Mouse (Mus musculus) intestine, embryonic 15.5 days (tissue): ENCODE data around the gene Arl6ip5. TPM values are rescaled to one million over a fixed set of nuclear protein-coding genes. Genes with fewer than 3 reads are reported as not detected.

ENCODE experiments used
- ATAC-seq: fragments of 200-750 bp; cut with Nextera tagmentation; 2 replicates; pipeline ENCODE4 v1.8.0; 2017; ENCODE audit warnings: moderate TSS enrichment, moderate library complexity
- H3K27ac ChIP-seq: fragments of 300-500 bp; sonication (generic); 2 replicates; pipeline ENCODE4 v1.5.1; 2015; ENCODE audit warnings: mild to moderate bottlenecking, inconsistent platforms
- H3K27me3 ChIP-seq: fragments of 300-500 bp; sonication (generic); replicated peaks from 2 replicates; pipeline ENCODE4 v1.6.1; 2015; ENCODE audit warnings: inconsistent platforms
- H3K36me3 ChIP-seq: fragments of 300-500 bp; sonication (generic); 2 replicates; pipeline ENCODE4 v1.6.1; 2015; ENCODE audit warnings: inconsistent platforms
- H3K4me1 ChIP-seq: fragments of 300-500 bp; sonication (generic); replicated peaks from 2 replicates; pipeline ENCODE4 v1.6.1; 2015; ENCODE audit warnings: inconsistent platforms
- H3K4me2 ChIP-seq: fragments of 300-500 bp; sonication (generic); replicated peaks from 2 replicates; pipeline ENCODE4 v1.6.1; 2015; ENCODE audit warnings: mild to moderate bottlenecking, inconsistent platforms
- H3K4me3 ChIP-seq: fragments of 300-500 bp; sonication (generic); replicated peaks from 2 replicates; pipeline ENCODE4 v1.5.1; 2015; ENCODE audit warnings: inconsistent platforms
- H3K9ac ChIP-seq: fragments of 300-500 bp; sonication (generic); 2 replicates; pipeline ENCODE4 v1.6.1; 2015; ENCODE audit warnings: inconsistent platforms
- H3K9me3 ChIP-seq: fragments of 300-500 bp; sonication (generic); 2 replicates; pipeline ENCODE4 v1.6.1; 2016; ENCODE audit warnings: inconsistent platforms
- WGBS: fragments of 180-500 bp; shearing (Covaris S2); methylation state at CpG from one replicate; pipeline ENCODE4 v1.1.7; 2015; 5-methylcytosine and 5-hydroxymethylcytosine counted together
- polyA plus RNA-seq: library from polyadenylated mRNA; unstranded; fragments of >200 nt; fragmentation: Nextera tagmentation; extraction: Ambion mirVana; gene quantifications from 2 replicates; pipeline ENCODE4 v1.2.1, GENCODE M21; 2015

Gene Arl6ip5
- polyA plus RNA-seq, 1 experiment from 2014 or later = 69.9 TPM

DNA sequence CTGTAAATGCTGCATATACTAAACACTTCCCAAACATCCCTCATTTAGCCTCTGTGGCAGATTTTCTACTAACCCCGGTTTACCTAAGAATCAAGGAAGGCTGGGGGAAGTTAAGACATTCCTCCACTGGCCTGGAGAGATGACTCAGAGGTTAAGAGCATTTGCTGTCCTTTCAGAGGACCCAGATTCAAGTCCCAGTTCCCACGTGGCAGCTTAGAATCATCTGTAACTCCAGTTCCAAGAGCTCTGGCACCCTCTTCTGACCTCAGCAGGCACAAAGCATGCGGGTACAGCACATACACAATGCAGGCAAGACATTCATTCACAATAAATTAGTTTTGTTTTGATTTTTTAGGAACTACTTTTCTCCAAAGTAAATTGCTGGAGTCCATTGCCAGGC is 1.3 kb upstream of the Arl6ip5 start:
- Histone ChIP-seq H3K4me1 (peaks cover 12% of the 10 kb centered on the region; the same call in 1 of the 2 replicates), H3K4me3 (no peak overlapping the region), H3K9ac (no peak overlapping the region), H3K9me3 (no peaks in the 10 kb centered on the region), H3K36me3 (no peaks in the 10 kb centered on the region), H3K4me2 (no peak overlapping the region), H3K27ac (no peak overlapping the region), H3K27me3 (no peaks in the 10 kb centered on the region)
- ATAC-seq = no peak
- 43% methylated on average over 3 of the region's 3 CpGs for WGBS

DNA sequence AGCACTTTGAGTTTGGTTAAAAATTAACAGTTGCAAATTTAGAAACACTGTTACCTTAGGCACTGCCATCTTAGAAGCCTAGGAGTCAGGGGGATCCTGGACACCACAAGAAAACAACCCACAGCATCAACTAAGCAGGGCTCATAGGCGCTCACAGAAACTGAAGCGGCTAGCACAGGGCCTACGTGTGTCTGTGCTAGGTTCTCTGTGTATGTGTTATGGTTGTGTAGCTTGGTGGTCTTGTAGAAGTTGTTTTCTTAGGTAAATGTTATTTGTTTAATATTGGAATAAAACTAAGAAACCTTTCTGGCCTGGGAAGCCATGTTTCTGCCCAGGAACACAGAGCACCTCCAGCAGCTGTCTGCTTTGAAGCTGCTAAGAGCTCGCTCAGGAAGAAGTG is 738 bp upstream of the Arl6ip5 start:
- no peak overlapping the region for H3K4me2 ChIP-seq
- no peaks in the 10 kb centered on the region for H3K27me3 ChIP-seq
- WGBS = 89% methylated on average over 4 of the region's 4 CpGs
- no peaks in the 10 kb centered on the region for H3K9me3 ChIP-seq
- no peak overlapping the region for H3K27ac ChIP-seq
- no peak for ATAC-seq
- H3K9ac ChIP-seq = no peak overlapping the region
- H3K4me1 ChIP-seq = peaks cover 12% of the 10 kb centered on the region; the same call in 1 of the 2 replicates
- H3K4me3 ChIP-seq = no peak overlapping the region
- no peaks in the 10 kb centered on the region for H3K36me3 ChIP-seq

DNA sequence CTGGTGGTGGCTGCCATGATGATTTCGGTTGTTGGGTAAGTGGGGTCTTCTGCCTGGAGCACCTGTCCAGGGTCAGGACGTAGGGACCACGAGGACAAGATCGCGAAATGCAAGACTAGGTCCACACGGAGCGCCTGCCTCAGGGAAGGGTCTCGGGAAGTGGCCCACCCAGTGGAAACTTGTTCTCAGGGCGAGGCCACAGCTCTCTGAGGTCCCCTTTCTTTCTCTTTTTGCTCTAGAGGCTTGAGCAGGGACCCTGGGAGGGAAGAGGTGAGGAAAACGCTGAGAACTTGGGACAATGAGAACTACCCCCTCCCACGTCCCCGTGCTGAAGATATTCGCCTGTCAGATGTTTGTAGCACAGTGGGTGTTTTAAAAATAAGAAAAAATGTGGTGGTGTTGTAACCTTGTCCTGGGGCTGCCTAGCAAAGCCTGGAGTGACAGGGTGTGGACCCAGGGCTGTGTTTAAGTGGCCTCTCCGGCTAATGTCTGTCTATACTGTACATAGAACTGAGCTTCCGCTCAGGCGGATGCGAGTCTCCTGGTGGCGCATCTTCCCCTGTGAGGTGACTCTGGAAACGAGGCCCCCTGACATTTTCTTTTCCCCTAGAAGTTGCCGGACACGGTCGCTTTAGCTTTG is 593 bp downstream of the Arl6ip5 start:
- Histone ChIP-seq H3K4me3 (peak overlapping the region; percentile 70), H3K9ac (peak overlapping the region; percentile 73), H3K4me1 (peaks cover 12% of the 10 kb centered on the region; the same call in 1 of the 2 replicates), H3K36me3 (no peaks in the 10 kb centered on the region), H3K27ac (peak overlapping the region; percentile 61; the same call in 1 of the 2 replicates), H3K27me3 (no peaks in the 10 kb centered on the region), H3K4me2 (peak overlapping the region; percentile 78), H3K9me3 (no peaks in the 10 kb centered on the region)
- 1% methylated on average over 22 of the region's 22 CpGs for WGBS
- peak; percentile 74 for ATAC-seq

DNA sequence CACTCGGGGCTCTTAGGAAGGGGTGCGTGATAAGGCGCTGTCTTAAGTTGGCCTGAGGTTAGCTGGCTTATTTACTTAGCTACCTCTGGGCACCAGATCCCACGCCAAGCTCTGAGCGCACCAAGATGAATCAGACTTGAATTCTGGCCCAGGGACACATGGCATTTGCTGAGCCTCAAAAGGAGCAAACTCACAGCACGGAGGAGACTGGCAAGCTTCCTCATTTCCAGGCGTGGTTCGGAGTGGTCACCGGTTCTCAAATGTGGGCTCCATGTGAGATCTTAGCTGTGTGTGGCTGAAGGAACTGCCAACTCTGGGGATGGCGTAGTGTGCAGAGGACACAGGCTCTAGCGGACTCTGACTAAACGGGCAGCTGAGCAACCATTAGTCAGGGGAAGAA is 1.5 kb downstream of the Arl6ip5 start:
- H3K9me3 ChIP-seq = no peaks in the 10 kb centered on the region
- H3K36me3 ChIP-seq = no peaks in the 10 kb centered on the region
- ATAC-seq = no peak
- no peaks in the 10 kb centered on the region for H3K27me3 ChIP-seq
- H3K9ac ChIP-seq = no peak overlapping the region; the same call in 1 of the 2 replicates
- peaks cover 12% of the 10 kb centered on the region; the same call in 1 of the 2 replicates for H3K4me1 ChIP-seq
- WGBS = 67% methylated on average over 12 of the region's 12 CpGs
- H3K27ac ChIP-seq = no peak overlapping the region
- H3K4me3 ChIP-seq = peak overlapping the region; percentile 70; the same call in 1 of the 2 replicates
- peak overlapping the region; percentile 78 for H3K4me2 ChIP-seq

DNA sequence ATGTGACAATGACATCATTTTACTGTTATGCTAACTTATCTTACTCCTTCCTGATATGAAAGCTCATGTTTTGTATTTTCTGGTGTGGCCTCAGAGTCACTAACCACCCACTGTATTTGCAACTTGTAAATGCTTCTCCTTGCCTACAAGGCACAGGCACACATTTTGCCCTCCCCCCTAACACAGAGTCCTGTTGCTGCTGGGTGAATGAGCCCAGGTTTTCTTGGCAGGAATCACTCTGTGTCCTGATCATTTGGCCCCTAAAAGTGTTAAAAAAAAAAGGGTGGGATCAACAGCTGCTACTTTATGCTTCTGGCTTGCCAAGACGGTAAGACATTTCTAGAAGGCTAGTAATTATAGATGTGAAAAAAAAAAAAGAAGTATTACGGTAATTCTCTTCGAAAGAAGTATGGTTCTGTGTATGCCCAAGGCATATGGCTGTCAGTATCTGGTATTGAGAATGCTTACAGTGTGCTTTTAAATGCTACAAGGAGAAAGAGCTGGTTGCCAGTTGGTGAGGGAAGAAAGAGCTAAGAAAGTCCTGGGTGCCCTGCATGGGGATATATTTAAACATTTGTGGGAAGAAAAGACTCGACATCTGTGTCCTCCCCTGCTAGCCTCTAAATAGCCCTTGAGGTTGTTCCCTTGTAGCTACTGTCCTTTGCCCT is 5.8 kb downstream of the Arl6ip5 start:
- no peak for ATAC-seq
- H3K9ac ChIP-seq = no peak overlapping the region
- H3K4me2 ChIP-seq = no peak overlapping the region

DNA sequence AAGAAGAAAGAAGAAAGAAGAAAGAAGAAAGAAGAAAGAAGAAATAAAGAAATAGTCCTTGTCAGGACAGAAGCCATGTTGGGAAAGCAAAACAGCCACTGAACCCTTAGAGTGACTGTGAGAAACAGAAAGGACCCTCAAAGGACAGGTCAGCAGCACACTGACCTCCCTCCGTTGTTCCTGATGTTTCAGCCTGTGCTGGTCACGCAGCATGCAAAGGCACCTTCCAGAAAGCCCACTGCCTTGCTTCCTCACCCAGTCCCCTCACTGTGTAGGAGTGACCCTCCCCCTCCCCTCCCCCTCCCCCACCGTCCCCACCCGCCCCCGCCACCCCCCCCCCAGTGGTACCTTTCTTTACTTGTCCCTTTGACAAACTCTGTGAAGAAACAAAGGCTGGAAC is 10.2 kb downstream of the Arl6ip5 start:
- H3K4me1 ChIP-seq = no peaks in the 10 kb centered on the region
- no peak overlapping the region for H3K27ac ChIP-seq
- WGBS = 91% methylated on average over 2 of the region's 5 CpGs
- no peak overlapping the region for H3K9ac ChIP-seq
- no peaks in the 10 kb centered on the region for H3K36me3 ChIP-seq
- H3K27me3 ChIP-seq = no peaks in the 10 kb centered on the region
- ATAC-seq = no peak
- no peak overlapping the region for H3K4me3 ChIP-seq
- H3K9me3 ChIP-seq = no peaks in the 10 kb centered on the region
- no peak overlapping the region for H3K4me2 ChIP-seq

More for the DNA sequence above, 5.8 kb downstream of the Arl6ip5 start:
- Histone ChIP-seq H3K9me3 (no peaks in the 10 kb centered on the region), H3K4me1 (peaks cover 9% of the 10 kb centered on the region; the same call in 1 of the 2 replicates), H3K27me3 (no peaks in the 10 kb centered on the region), H3K27ac (no peak overlapping the region), H3K4me3 (no peak overlapping the region), H3K36me3 (no peaks in the 10 kb centered on the region)
- WGBS = 81% methylated on average over 4 of the region's 4 CpGs

DNA sequence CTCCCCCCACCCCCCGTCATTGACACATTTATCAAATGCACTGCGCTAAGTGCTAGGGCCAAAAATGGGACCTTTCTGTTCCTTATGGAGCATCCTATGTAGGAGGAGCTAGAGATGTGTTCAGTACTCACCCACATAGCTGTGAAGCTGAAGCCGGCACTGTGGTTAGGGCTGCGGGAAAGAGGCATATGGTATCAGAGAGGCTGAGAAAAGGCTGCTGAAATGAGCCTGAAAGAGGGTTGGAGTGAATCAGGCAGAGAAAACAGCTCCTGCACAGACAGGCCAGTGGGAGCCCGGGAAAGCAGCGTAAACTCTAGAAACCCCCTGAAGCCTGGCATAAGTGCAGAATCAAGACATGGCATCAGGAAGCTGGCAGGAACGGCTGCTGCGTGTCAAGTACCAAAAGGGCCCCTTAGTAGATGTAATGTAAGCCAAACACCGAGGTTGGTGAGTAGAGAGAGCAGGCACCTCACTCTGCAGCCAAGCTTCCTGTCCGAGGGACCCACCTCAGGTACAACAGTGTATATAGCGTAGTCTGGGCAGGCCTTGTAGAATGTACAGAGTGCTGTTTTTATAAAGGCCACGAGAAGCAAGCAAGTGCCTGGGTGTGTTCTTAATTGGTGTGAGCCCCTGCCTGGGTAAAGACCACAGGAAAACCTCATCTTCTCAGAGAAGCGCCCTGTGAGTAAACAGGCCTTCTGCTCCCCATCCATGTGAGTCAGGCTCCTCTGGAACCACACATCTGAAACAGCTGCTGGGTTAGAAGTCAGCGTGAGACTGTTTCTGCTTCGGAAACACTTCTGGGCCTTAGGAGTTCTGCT is 10.9 kb downstream of the Arl6ip5 start:
- Histone ChIP-seq H3K9ac (no peak overlapping the region), H3K4me3 (no peak overlapping the region), H3K36me3 (no peaks in the 10 kb centered on the region), H3K4me1 (no peaks in the 10 kb centered on the region), H3K27me3 (no peaks in the 10 kb centered on the region), H3K4me2 (no peak overlapping the region), H3K27ac (no peak overlapping the region), H3K9me3 (no peaks in the 10 kb centered on the region)
- 57% methylated on average over 15 of the region's 15 CpGs for WGBS
- ATAC-seq = no peak

DNA sequence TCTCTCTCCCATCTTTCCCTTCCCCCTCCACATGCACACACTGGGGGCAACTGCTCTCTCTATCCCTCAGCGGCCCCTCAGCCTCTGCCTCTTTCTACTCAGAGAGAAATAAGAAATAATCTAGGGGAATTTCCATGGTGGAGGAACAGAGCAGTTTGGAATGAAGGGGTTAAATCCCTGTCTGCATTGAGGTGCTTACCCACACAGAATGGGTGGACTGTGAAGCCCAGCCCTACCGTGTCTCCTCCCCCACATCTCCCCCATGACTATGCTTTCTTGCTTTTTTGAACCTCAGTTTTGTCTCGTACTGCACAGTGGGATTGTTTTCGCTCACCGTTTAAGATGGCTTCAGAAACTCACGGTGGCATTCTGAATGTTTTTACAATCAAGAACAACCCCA is 11.8 kb downstream of the Arl6ip5 start:
- Histone ChIP-seq H3K4me2 (no peak overlapping the region), H3K27ac (no peak overlapping the region), H3K4me1 (no peaks in the 10 kb centered on the region), H3K27me3 (no peaks in the 10 kb centered on the region), H3K36me3 (0 out of 2 replicates have a peak, but pooled peaks cover 3% of the 10 kb centered on the region), H3K9ac (no peak overlapping the region), H3K9me3 (no peaks in the 10 kb centered on the region), H3K4me3 (no peak overlapping the region)
- WGBS = 63% methylated on average over 6 of the region's 6 CpGs
- no peak for ATAC-seq

DNA sequence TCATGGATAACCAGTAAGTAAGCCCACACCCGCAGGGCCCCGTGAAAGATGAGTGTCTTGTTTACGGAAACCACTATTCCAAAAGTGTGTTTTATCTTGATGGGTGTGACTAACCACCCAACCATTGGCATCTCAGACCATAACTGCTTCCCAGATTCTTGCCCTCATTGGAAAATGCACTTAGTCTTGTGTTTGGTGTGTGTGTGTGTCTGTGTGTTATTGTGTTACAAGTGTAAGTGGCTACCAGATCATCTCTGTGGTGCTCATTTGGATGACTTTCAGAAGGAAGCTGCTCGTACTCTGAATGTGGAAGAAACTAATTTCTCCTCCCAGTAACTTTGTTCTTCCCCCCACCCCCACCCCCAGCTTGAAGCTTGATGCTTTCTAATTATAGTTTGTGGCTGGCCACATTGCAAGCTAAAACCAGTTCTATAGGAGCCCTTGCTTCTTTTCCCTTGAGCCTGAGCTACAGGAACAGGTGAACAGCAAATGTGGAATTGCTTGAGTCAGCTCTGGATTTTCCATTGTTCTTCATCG is 12.5 kb downstream of the Arl6ip5 start:
- Histone ChIP-seq H3K4me1 (no peaks in the 10 kb centered on the region), H3K4me2 (no peak overlapping the region), H3K9ac (no peak overlapping the region), H3K36me3 (0 out of 2 replicates have a peak, but pooled peaks cover 5% of the 10 kb centered on the region), H3K9me3 (no peaks in the 10 kb centered on the region), H3K4me3 (no peak overlapping the region), H3K27me3 (no peaks in the 10 kb centered on the region), H3K27ac (no peak overlapping the region)
- 48% methylated on average over 5 of the region's 5 CpGs for WGBS
- no peak for ATAC-seq

DNA sequence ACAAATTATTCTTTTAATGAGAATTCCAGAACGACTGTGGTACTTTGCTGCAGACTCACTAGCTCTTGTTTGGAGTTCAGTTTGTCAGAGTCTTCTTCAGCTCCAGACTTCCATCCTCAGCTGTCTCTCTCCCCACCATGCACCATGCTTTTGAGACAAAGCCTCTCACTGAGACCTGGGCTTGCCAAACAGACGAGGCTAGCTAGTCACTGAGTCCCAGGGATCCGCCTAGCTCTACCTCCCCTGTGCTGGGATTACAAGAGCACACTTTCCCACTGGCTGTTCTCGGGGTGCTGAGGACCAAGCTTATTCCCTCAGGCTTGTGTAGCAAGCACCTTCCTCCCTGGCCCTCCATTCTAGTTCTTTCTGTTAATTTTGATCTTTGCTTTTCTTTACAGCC is 13.1 kb downstream of the Arl6ip5 start:
- H3K36me3 ChIP-seq = 0 out of 2 replicates have a peak, but pooled peaks cover 5% of the 10 kb centered on the region
- H3K4me1 ChIP-seq = no peaks in the 10 kb centered on the region
- H3K9me3 ChIP-seq = no peaks in the 10 kb centered on the region
- H3K27me3 ChIP-seq = no peaks in the 10 kb centered on the region
- 82% methylated on average over 4 of the region's 4 CpGs for WGBS
- ATAC-seq = no peak
- H3K27ac ChIP-seq = no peak overlapping the region
- H3K4me2 ChIP-seq = no peak overlapping the region
- H3K4me3 ChIP-seq = no peak overlapping the region
- H3K9ac ChIP-seq = no peak overlapping the region

DNA sequence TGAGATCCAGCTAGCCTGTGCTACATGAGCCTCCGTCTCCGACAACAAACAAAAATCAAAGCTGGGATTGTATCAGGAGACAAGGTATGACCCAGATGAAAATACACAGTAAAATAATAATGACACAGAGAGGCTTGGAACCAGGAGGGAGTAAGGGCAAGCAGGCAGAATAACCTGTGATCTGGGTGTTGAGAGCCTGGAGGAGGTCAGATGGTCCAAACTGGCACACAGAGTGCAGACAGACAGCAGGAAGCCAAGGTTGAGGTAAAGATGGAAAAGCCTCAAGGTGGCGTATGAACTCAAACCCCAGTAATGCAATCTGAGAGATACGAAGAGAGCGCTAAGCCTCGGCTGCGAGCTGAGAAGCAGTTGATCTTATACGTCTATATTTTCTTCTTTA is 14.0 kb downstream of the Arl6ip5 start:
- Histone ChIP-seq H3K4me3 (no peak overlapping the region), H3K4me1 (no peaks in the 10 kb centered on the region), H3K9ac (no peak overlapping the region), H3K27ac (no peak overlapping the region), H3K9me3 (no peaks in the 10 kb centered on the region), H3K4me2 (no peak overlapping the region), H3K27me3 (no peaks in the 10 kb centered on the region), H3K36me3 (0 out of 2 replicates have a peak, but pooled peaks cover 5% of the 10 kb centered on the region)
- WGBS = 92% methylated on average over 8 of the region's 8 CpGs
- ATAC-seq = no peak

DNA sequence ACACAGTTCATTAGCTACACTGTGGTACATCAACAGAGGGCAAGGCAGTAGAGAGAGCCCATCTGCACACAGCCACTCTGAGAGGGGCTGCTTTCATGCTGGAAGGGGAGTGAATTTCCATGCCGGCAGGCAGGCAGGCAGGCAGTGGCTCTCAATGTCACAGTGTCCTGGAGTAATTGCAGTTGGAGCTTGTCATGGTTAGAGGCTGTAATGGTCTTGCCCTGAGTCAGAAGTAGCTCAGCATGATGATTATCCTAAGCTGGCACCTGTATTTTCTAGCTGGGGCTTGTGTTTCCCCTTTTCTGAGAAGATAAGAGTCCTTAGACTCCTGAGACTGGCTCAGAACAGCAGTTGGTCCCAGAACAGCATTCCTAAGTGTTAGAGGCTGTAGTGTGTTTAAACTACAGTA is 15.6 kb downstream of the Arl6ip5 start:
- Histone ChIP-seq H3K4me2 (no peak overlapping the region), H3K36me3 (peaks cover 8% of the 10 kb centered on the region; the same call in 1 of the 2 replicates), H3K4me1 (no peaks in the 10 kb centered on the region), H3K9ac (no peak overlapping the region), H3K27me3 (no peaks in the 10 kb centered on the region), H3K9me3 (no peaks in the 10 kb centered on the region), H3K27ac (no peak overlapping the region), H3K4me3 (no peak overlapping the region)
- 39% methylated on average over 1 of the region's 1 CpGs for WGBS
- no peak for ATAC-seq
